Mouse (Mus musculus) CD4-positive, CD25-positive, alpha-beta regulatory T cell, adult 2 months (primary cell): ENCODE data around the gene Rhod.
A peak's percentile ranks its signal among the peaks of the same experiment; 100 is the strongest.

Experiments
- DNase-seq: peaks from one replicate; pipeline ENCODE4 v3.0.0-alpha.2; 2012; ENCODE audit warnings: low read depth, low spot score

The Rhod gene

DNA sequence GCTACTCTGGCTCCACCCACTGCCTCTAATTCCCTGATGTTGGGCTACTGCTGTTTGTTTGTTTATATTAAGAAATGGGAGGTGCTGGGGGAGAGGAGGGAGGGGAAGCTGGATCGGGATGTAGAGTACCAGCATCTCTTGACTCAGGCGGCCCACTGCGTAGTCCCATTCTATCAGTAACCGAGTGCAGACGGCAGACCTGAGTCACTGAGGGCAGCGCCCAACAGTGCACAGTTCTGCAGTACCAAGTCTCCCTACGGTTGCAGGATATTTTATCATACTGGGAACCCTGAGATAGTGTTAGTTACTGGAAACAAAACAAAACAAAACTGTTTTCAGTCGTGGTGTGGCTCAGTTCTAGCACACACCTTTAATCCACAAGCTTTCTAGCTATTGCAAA lies 11.9 kb upstream of the Rhod start:
- no peak for DNase-seq

DNA sequence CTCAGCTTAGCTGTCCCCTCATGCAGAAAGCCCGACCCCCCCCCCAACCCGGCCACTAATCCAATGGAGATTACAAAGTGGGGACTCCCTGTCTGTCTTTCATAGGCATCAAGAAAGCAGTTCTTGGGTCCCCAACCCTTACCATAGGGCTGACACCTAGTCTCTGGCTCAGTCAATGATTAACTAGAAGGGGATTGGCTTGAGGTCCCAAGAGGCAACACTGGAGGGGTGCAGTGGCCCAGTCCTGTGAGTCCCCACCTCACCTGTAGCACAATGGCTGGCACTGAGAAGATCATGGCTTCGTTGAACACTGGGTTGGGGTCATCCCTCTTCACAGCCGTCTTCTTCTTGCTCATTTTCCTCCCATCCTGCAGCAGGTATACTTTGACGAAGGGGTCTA lies 11.4 kb upstream of the Rhod start:
- no peak for DNase-seq

DNA sequence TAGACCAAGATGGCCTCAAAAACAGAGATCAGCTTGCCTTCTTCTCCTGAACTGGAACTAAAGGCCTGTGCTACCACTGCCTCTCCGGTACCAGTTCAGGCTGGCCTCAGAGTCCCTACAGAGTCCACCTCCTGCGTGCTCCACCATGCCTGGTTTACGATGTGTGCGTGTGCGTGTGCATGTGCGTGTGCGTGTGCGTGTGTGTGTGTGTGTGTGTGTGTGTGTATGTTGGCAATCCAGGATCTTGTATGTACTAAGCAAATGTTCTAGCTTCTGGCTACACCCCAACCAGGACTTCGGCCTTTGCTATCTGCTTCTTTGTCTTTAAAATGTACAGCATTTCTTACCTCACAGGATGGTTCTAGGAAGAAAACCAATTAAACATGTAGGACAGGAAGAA lies 10.0 kb upstream of the Rhod start:
- no peak for DNase-seq

DNA sequence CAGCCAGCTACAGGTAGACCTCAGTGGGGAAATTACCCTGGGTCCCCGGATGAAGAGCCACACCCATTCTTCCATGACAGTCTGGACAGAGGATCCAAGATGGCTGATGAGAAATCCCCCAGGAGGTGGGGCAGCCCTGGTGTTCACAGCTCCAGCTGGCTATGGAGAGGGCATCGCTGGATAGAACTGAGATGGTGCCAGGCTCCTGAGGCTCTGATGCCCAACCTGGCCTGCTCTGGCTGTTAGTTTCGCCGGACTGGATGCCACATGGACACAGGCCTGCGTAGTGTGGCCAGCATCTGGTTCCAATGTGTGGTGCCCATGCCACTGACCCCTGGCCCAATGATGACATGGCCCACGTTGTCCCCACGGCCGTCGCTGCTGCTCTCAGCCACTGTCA lies 8.2 kb upstream of the Rhod start:
- DNase-seq = no peak

DNA sequence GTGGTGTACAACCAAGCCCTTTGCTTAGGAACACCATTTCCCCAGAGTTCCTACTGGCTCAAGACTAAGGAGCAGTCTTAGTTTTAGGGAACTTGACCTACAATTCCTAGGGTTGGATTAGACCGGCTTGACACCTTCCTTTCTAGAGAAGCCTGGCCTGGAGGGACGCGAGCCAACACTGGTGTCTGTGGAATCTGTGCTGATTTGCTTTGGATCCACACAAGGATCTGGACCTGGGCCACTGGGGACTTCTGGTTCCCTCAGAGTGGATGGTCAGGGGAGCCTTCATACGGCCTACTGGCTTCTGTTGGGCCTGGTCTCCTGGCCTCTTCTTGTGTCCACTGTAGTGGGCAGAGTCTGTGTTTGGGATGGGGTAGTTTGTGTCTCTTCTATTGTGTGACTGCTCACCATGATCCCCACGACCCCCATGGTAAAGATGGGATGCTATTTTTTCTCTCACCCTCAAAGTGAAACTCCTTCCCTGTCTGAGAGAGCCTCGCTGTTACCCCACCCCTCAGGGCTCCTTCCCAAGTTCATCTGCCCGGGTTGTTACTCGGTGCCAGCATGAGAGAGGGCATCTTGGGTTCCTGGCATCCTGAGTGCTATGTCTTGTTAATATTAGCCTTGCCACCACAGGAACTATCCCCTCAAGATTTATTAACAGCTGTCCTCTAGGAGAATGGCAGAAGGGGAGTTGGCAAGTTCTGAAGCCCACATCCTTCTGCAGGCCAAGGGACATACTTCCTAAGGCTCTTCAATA lies 7.6 kb upstream of the Rhod start:
- DNase-seq = no peak

DNA sequence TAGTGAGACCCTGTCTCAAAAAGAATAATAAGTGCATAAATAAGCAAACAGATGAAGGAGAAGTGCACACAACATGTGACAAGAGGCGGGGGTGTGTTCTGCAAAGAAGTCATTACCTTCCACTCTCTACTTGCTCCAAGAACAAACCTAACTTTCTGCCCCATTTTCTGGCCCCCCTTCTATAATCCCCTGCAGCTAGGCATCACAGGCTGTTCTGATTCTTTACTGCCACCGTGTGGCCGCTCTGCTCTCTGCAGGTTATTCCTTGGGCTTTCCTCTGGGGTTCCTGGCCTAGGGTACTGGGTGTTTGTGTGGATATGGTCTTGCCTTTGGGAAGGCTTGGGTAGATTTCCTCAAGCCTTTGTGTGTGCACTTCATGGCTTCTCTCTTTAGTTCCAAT lies 3.2 kb upstream of the Rhod start:
- peak; percentile 80 for DNase-seq

DNA sequence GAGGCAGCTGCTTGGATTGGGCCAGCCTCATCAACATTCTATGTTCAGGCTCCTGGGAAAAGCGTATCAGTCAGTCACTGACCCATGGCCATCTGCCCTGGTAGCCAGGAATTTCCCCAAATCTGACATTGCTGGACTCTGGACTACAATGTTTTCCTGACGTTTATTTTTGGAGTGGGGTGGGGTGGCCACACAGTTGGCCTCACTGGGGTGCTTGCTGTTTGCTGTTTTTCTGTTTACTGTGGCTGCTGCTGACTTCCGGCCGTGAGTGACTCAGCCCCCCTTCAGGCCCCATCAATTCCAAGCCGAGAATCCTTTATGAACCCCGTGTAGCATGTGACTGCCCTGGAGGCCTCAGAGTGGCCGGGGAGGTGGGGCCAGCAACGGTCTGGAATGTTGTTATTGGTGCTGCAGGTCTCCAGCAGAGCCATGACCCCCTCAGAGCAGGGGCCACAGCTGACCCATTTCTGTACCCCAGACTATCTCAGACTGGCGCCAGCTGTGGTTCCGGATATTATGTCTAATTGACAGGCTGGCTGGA lies 2.5 kb upstream of the Rhod start:
- peak; percentile 8 for DNase-seq

DNA sequence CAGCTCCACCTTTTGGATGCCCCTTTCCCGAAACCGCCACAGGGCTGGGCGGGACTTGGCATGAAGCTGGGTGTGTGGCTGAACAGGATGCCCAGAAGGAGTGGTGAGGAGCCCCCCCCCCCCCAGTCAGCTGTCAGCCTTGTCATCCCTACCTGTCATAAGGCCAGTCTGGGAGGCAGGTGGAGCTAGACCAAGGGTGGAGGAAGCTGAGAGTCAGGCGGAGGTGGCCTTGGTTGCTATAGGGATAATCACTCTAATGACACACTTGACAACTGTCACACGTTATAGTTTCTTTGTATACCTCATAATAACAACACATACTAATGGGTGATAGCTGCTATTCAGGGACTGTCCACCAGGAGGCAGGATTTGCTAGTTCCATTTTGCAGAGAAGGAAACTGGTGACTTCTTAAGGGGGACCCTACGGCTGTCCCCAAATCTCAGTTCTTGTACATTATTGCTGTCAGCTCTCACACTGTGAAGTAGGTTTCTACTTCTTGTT lies 1.9 kb upstream of the Rhod start:
- DNase-seq = peak; percentile 85

DNA sequence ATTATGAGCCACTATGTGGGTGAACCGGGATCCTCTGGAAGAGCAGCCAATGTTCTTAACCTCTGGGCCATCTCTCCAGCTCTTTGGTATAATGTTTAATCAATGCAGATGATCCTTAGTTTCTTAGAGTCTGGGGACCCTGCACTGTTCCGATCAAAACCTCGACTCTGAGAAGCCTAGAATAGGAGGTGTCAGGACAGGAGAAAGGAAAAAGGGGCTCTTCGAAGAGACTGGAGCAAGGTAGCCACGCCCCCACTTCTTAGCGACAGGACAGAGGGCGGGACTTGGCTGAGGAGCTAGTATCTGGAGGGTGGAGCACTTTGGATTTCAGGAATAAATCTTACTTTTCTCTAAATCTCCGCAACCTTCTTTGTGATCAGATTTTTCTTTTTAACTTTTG lies 990 bp upstream of the Rhod start:
- DNase-seq = peak; percentile 37

DNA sequence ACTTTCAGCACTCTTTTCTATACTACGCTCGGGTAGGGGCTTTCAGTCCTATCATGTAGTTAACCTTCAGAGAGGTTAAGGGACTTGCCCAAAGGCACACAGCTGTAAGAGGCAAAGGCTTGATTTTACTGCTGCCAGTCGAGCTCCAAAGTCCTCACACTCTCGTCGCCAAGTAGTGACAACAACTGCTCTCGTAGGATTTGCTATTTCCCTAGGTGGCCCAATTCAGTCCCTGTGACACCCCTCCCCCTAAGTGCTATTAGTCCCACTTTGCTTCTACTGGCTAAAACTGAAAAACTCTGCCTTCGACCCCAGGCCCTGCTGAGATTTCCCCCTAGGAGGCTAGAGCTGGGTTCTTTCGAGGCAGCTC lies 456 bp downstream of the Rhod start:
- peak; percentile 41 for DNase-seq

DNA sequence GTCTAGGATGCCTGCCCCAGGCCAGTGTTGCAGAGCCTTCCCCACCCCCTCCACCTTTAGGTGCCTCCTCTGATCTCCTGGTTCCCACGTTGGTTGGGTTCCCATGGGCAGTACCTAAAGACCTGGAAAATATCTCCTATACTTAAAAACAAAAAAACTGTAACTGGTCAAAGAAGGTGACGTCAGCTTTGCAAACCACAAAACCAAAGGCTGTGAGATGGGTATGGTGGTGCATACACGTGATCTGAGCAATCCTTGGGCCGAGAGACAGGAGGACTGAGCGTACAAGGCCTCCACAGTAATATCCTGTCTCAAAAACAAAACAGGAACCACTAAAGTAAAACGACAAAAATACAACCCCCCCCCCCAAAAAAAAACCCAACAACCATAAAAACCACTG lies 1.3 kb downstream of the Rhod start:
- peak; percentile 45 for DNase-seq

DNA sequence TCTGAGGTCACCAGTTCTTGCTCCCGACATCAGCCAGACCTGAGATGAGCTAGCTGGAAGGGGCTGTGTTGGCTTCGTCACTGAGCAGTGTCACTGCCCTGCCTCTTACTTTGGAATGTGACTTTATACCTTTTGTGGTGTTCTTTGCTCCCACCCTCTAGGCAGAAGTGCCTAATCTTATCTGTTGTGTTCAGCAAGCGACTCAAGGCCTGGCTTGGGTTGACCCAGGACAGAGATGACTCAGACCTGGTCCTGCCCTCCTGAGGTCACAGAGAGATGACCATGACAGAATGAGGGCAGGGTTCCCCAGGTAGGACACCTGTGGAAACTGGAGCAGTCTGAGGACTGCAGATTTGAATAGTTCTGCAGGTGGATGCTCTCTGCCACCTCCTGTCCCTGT lies 3.0 kb downstream of the Rhod start:
- DNase-seq = no peak

DNA sequence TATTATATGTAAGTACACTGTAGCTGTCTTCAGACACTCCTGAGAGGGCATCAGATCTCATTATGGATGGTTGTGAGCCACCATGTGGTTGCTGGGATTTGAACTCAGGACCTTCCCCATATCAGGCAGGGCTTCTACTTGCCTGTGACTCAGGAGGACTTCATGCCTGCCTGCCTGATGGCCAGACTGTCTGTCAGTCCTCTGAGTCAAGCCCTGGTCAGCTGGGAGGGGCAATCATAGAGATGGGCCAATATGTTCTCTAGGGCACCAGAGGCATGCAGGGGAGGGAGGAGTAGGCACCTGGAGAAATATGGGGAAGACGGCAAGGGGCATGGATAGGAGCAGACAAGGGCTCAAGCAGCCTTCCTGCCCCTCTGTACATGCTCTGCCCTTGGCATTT lies 4.2 kb downstream of the Rhod start:
- no peak for DNase-seq

DNA sequence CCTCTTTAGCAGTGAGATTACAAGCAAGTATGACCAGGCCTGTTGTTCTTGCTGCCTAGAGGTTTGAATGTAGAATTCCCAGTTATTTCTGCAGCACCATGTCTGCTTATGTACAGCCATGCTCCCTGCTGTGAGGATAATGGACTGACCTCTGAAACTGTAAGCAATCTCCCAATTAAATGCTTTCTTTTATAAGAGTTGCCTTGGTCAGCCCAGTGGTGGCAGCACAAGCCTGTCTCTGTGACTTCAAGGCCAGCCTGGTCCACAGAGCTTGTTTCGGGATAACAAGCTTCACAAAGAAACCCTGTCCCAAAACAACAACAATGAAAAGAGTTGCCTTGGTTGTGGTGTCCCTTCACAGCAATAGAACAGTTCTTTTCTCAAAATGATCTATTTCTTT lies 5.5 kb downstream of the Rhod start:
- no peak for DNase-seq

DNA sequence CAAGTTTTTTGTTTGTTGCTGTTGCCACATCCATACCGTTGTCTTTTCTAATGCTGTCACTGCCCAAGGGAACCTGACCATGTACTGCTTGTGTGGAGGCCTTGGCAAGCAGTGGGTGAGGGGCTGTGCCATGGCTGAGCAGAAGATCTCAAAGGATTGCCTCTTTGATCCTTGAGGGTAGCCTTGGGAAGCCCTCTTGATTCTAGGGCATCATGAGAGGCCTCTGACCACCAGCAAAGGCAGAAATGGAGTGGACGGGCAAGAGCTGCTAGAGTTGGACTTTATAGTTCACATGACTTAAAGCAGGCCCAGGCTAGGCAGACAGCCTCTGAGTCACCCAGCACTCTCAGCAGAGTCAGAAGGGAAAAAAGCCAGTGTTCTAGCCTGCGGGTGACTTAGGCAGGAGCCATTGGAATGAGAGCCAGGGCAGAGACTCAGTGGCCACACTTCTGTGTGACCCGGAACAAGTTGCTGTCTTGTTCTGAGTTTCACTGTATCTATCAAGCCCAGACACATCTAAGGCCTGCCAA lies 9.1 kb downstream of the Rhod start:
- DNase-seq = no peak

DNA sequence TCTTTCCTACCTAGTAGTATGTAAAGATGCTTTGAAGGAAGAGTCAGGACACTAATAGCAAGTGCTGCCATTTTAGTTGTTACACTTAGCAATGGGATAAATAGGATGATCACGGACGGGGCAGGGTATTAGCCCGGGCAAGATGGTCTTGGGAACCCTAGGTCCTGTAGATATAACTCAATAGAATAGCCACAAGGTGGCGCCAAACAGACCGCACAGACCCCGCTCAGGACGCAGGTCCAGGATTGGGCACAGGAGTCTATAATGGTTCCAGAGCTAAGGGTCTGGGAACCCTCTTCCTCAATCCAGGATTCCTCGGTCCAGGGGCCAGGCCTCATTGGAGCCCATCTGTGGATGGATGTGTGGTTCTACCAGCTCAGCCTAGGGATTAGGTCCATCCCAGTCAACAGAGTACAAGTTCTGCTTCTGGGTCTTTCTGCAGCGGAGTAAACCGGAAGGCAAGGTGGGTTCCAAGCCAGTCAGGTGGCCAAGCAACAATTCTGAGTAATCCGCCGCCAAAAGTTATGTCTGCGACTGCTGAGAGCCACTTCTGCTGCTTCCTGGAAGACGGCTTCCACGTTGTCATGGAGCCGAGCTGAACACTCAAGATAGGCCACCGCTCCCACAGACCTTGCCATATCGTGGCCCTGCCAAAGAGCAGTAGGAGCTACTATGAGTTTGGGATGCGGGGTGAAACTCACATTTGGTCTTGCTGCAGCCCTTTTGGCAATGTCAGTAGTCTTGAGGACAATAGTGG lies 13.4 kb downstream of the Rhod start:
- peak; percentile 70 for DNase-seq

DNA sequence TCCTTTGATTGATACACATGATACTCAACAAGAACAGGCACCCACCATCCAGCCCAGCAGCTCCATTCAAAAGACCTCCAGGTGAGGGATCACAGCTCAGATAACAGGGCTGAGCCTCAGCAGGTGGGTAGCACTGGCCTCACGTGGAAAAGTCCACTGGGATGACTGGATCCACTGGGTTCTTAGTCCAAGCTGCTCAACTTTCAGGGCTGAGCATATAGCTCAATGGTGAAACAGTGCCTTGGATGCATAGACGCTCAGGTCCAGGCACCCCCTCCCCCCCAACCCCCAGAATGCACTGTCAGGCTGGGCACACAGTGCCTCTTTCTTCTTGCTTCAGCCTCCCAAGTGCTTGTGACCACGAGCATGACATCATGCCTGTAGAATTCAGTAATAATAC lies 16.2 kb downstream of the Rhod start:
- no peak for DNase-seq

DNA sequence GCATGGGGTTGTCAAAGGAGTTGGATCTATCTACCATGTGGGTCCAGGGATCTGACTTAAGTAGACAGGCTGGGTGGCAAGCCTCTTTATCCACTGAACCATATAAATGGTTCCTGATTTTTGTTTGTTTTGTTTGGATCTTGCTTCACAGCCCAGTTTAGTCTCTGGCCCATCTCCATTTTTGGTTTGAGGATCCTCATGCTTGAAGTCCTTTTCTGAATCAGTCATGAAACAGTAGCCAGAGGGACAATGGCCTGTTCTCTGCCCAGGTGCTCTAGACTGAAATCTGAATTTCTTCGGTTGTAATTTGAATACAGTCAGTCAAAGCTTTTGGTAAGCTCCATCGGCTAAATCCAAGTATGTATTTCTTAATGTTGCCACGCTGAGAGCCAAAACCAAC lies 16.7 kb downstream of the Rhod start:
- no peak for DNase-seq

DNA sequence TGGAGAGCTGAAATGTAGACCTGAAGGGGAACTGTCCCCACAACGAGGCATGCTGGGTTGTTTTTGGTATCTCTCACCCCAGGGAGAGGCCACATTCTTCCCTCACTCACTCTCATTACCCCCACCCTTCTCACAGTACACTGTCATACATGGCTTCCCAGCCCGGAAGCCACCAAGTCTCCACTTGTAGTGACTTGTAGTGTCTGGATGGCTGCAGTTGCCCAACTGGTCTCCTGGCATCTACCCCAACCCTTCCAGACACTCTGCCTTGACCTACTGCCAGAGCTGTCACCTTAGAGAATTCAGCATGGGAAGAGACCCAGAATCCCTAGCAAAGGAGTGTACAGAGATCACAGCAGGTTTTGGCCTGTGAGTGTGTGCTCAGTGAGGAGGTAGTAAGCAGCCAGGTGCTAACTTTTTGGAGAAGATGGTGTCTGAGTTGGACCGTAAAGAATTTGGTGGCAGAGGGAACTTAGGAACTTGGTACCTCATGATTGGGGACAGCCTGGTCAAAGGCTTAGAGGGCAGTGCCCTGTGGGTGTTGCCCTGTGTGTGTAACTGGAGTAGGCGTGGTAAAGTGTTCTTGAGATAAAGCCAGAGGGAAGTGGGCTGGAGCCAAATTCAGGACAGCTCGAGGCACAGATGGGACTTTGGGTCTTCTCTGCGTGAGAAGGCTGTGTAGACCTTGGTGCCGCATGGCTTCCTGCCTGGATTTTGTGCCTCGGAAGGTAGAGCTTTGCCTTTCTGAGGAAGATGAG lies 18.9 kb downstream of the Rhod start:
- DNase-seq = no peak

DNA sequence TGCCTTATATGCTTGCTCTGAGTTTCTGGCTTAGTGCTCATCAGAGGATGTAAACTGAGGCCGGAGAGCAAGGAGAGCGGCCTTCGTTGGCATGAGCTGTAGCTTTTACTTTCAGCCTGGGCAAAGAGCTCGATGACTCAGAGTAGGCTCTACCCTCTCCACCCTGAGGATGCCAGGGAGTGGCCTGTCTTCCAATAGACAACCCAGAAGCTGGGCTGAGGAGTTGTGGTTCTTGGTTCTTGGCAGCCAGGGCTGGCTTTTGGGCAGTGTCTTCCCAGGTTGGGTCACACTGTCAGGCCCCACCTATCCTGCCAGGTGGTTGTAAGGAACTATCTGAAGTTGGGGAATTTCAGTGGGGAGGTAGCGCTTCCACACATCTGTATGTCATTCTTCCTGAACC lies 19.5 kb downstream of the Rhod start:
- DNase-seq = no peak

DNA sequence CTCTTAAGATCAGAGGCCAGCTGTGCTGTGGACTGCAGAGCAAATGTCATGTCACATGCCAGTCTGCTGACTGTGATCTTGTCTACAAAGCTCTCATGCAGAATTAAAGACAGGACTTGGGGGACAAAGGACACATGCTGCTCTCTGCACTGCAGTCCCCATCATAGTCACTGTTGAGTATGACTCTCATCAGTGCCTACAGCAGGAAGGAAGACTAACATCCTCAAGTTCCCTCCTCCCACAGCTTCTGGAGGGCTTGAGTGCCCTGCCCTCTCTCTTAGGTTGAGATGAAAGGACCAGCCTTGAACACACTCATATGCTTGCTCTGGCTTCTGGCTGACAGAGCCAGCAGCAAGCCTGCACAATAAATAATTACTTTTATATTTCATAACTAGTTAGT lies 21.5 kb downstream of the Rhod start:
- no peak for DNase-seq

DNA sequence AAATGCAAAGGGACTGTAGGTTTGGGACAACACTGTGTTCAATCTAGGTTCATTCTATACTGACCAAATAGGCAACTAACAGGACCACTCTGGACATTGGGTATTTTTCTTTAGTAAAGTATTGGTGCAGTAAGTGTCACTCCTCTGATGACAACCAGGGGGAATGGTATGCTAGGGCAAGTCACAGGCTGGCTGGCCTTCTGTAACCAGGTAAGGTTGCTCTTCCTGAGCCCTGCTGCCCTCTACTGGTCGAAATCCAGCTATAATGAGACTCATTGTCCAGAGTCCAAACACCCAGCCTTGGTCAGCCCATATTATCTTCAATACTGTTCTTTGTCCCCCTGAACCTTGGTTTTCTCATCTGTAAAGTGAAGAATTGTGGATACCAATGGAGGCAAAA lies 22.0 kb downstream of the Rhod start:
- peak; percentile 82 for DNase-seq
